In genomic region chr13:74010678-74011077, GRCm38 (mm10) we compare ENCODE assay signal across 7 mouse cellular contexts. TPM values are rescaled to one million over a fixed set of nuclear protein-coding genes. Genes with fewer than 3 reads are reported as not detected.
DNase-seq lines count a peak whose midpoint lies in the region; ATAC-seq and TF ChIP-seq lines count a peak whose summit lies in the region.

No protein-coding gene starts in this region.

- H3K4me2 ChIP-seq in neural tube, embryonic 14.5 days (ENCODE audit: low read depth, low read length): peak overlapping the region; percentile 95

- DNase-seq in MN1 (ENCODE audit: low spot score): peak; percentile 11
- DNase-seq in brain, embryonic 14.5 days (ENCODE audit: low read depth): peak; percentile 53
- peak; percentile 59 to 87 for DNase-seq in left cerebral cortex, postnatal 25 days (ENCODE audit: low spot score in 2 of 2)
- DNase-seq in natural killer cell, adult 2 months (ENCODE audit: low spot score in 2 of 2): no peak
- DNase-seq in Muller cell, postnatal 12 days (ENCODE audit: inconsistent ontology term): no peak

- intact Hi-C loops in left cerebral cortex, postnatal 25 days (cut with DNase I): no loop called here

- H3K9me3 ChIP-seq in neural tube, embryonic 14.5 days (ENCODE audit: control insufficient read depth, low read length): no peaks in the 10 kb centered on the region

- H3K9ac ChIP-seq in neural tube, embryonic 14.5 days (replicated peaks; ENCODE audit: low read depth, low read length): peak overlapping the region; percentile 51

- H3K4me1 ChIP-seq in neural tube, embryonic 14.5 days (ENCODE audit: control insufficient read depth, insufficient read depth, low read length): 0 out of 2 replicates have a peak, but pooled peaks cover 5% of the 10 kb centered on the region

- no peaks in the 10 kb centered on the region for H3K36me3 ChIP-seq in neural tube, embryonic 14.5 days (ENCODE audit: control insufficient read depth, insufficient read depth, low read length)

- no peak for TF ChIP-seq CTCF in brain, embryonic 14.5 days (IDR thresholded peaks at IDR 0.05; ENCODE audit: borderline replicate concordance, extremely low read depth, insufficient read depth, insufficient read length)

- peak overlapping the region; percentile 58 for H3K27ac ChIP-seq in neural tube, embryonic 14.5 days (ENCODE audit: low read depth, low read length)

- 12% methylated on average over 3 of the region's 3 CpGs for WGBS in neural tube, embryonic 14.5 days

- peak overlapping the region; percentile 63 for H3K4me3 ChIP-seq in neural tube, embryonic 14.5 days (ENCODE audit: low read depth, low read length)

- peak; percentile 70 for ATAC-seq in frontal cortex, adult (ENCODE audit: low TSS enrichment)
- ATAC-seq in neural tube, embryonic 14.5 days (ENCODE audit: low read depth): peak; percentile 32

- no peaks in the 10 kb centered on the region for H3K27me3 ChIP-seq in neural tube, embryonic 14.5 days (ENCODE audit: control insufficient read depth, insufficient read depth, low read length)

- no peak for TF ChIP-seq POLR2A in brain, embryonic 14.5 days (IDR thresholded peaks at IDR 0.05; ENCODE audit: borderline replicate concordance, extremely low read depth, insufficient read depth, insufficient read length, poor library complexity, severe bottlenecking)

RNA-seq across cellular contexts. Expression of gene Tppp, which starts 1.5 kb away (rescaled TPM):
- 11.2 and 14.1 TPM in 2 replicates for polyA plus RNA-seq in brain, embryonic 14.5 days (2012; rRNA removed)
- 100 to 1,000 TPM; 354 to 373 TPM for total RNA-seq in left cerebral cortex, postnatal 25 days (2021)
- 13.3 and 14.0 TPM in 2 replicates for polyA plus RNA-seq in neural tube, embryonic 14.5 days (2014; fragmentation: Nextera tagmentation; extraction: Ambion mirVana)

RNA-seq across cellular contexts. Expression of gene Zdhhc11, which starts 47.0 kb away (rescaled TPM):
- polyA plus RNA-seq in brain, embryonic 14.5 days (2012; rRNA removed): 0.12 TPM in 1 of 2 replicates, not detected in the other
- not detected for total RNA-seq in left cerebral cortex, postnatal 25 days (2021)
- not detected in 2 replicates for polyA plus RNA-seq in neural tube, embryonic 14.5 days (2014; fragmentation: Nextera tagmentation; extraction: Ambion mirVana)

RNA-seq across cellular contexts. Expression of gene Cep72, which starts 51.4 kb away (rescaled TPM):
- polyA plus RNA-seq in brain, embryonic 14.5 days (2012; rRNA removed): 9.1 and 12.1 TPM in 2 replicates
- 1 to 10 TPM; 1.1 to 2.1 TPM for total RNA-seq in left cerebral cortex, postnatal 25 days (2021)
- 7.6 and 9.3 TPM in 2 replicates for polyA plus RNA-seq in neural tube, embryonic 14.5 days (2014; fragmentation: Nextera tagmentation; extraction: Ambion mirVana)

Comparison
In these comparisons a context has a peak if more than half of its experiments do, and no peak if none do; other contexts are left out.
1. DNase-seq: peak in MN1 (single experiment), brain, embryonic 14.5 days (single experiment) and left cerebral cortex, postnatal 25 days (2 of 2); none in natural killer cell, adult 2 months (0 of 2) and Muller cell, postnatal 12 days (single experiment).